Mouse (Mus musculus): ENCODE measurements around the gene Kdm5a. TPM values are rescaled to one million over a fixed set of nuclear protein-coding genes. Genes with fewer than 3 reads are reported as not detected.

Gene Kdm5a
- polyA plus RNA-seq, 1 experiment from 2014 or later, result 49.0 TPM

Other genes starting within 250 kb of the Kdm5a start
- not detected in 2 replicates for gene D330020A13Rik, start 69.8 kb upstream of the Kdm5a start, polyA plus RNA-seq (2016; fragmentation: Nextera tagmentation; extraction: Ambion mirVana)
- 0.05 and 0.11 TPM in 2 replicates for gene B4galnt3, start 69.6 kb upstream of the Kdm5a start, polyA plus RNA-seq (2016; fragmentation: Nextera tagmentation; extraction: Ambion mirVana)
- gene Ccdc77, start 250 bp downstream of the Kdm5a start, polyA plus RNA-seq (2016; fragmentation: Nextera tagmentation; extraction: Ambion mirVana), result 29.6 and 29.7 TPM in 2 replicates
- gene Il17ra, start 99.1 kb downstream of the Kdm5a start, polyA plus RNA-seq (2016; fragmentation: Nextera tagmentation; extraction: Ambion mirVana), result 4.8 and 5.1 TPM in 2 replicates
- 0.49 and 0.79 TPM in 2 replicates for gene Tmem121b, start 129.7 kb downstream of the Kdm5a start, polyA plus RNA-seq (2016; fragmentation: Nextera tagmentation; extraction: Ambion mirVana)
- gene Hdhd5, start 167.2 kb downstream of the Kdm5a start, polyA plus RNA-seq (2016; fragmentation: Nextera tagmentation; extraction: Ambion mirVana), result 21.0 and 21.6 TPM in 2 replicates

All from midbrain, embryonic 10.5 days (tissue).